Mouse (Mus musculus): ENCODE results near the gene a.

- no peak for TF ChIP-seq CTCF (conservative IDR thresholded peaks at IDR 0.05; ENCODE audit: low read length)
- TF ChIP-seq NANOG (IDR thresholded peaks at IDR 0.05; ENCODE audit: borderline replicate concordance, low read length): no peak
Observed at GRCm38 (mm10) chr2:154749046-154750036, 41.9 kb upstream of the a start.

All from E14TG2a.4 (cell line).